Mouse (Mus musculus) midbrain, embryonic 12.5 days (tissue): Measurements from ENCODE around the gene Tyk2. TPM values are rescaled to one million over a fixed set of nuclear protein-coding genes. Genes with fewer than 3 reads are reported as not detected.

Experiments
- ATAC-seq: fragments of 200-750 bp; cut with Nextera tagmentation; 2 replicates; pipeline ENCODE4 v1.8.0; 2017; ENCODE audit warnings: low read depth, moderate TSS enrichment, moderate library complexity; ENCODE audit not compliant: low FRiP score
- H3K27ac ChIP-seq: fragments of 300-500 bp; sonication (generic); replicated peaks from 2 replicates; pipeline ENCODE4 v1.5.1; 2016; ENCODE audit warnings: mild to moderate bottlenecking
- H3K27me3 ChIP-seq: fragments of 300-500 bp; sonication (generic); 2 replicates; pipeline ENCODE4 v1.6.1; 2016; ENCODE audit warnings: mild to moderate bottlenecking
- H3K36me3 ChIP-seq: fragments of 300-500 bp; sonication (generic); 2 replicates; pipeline ENCODE4 v1.6.1; 2016
- H3K4me1 ChIP-seq: fragments of 300-500 bp; sonication (generic); 2 replicates; pipeline ENCODE4 v1.6.1; 2016
- H3K4me2 ChIP-seq: fragments of 300-500 bp; sonication (generic); replicated peaks from 2 replicates; pipeline ENCODE4 v1.6.1; 2016; ENCODE audit warnings: mild to moderate bottlenecking, moderate library complexity
- H3K4me3 ChIP-seq: fragments of 300-500 bp; sonication (generic); 2 replicates; pipeline ENCODE4 v1.5.1; 2016; ENCODE audit warnings: mild to moderate bottlenecking
- H3K9ac ChIP-seq: fragments of 300-500 bp; sonication (generic); replicated peaks from 2 replicates; pipeline ENCODE4 v1.6.1; 2016; ENCODE audit warnings: mild to moderate bottlenecking, moderate library complexity
- H3K9me3 ChIP-seq: fragments of 300-500 bp; sonication (generic); 2 replicates; pipeline ENCODE4 v1.6.1; 2016; ENCODE audit warnings: mild to moderate bottlenecking
- WGBS: fragments of 180-500 bp; shearing (Covaris S2); methylation state at CpG from one replicate; pipeline ENCODE4 v1.1.7; 2016; 5-methylcytosine and 5-hydroxymethylcytosine counted together
- polyA plus RNA-seq: library from polyadenylated mRNA; unstranded; fragments of >200 nt; fragmentation: Nextera tagmentation; extraction: Ambion mirVana; gene quantifications from 2 replicates; pipeline ENCODE4 v1.2.1, GENCODE M21; 2016

Gene Tyk2
- polyA plus RNA-seq, 1 experiment from 2014 or later, result 12.8 TPM

GRCm38 (mm10) chr9:21125502-21126258 is 5.4 kb downstream of the Tyk2 start:
- no peak overlapping the region for H3K9ac ChIP-seq
- H3K27ac ChIP-seq, result no peak overlapping the region
- H3K4me2 ChIP-seq, result no peak overlapping the region
- peaks cover 6% of the 10 kb centered on the region for H3K4me1 ChIP-seq
- H3K9me3 ChIP-seq, result no peaks in the 10 kb centered on the region
- H3K27me3 ChIP-seq, result no peaks in the 10 kb centered on the region
- H3K36me3 ChIP-seq, result peaks cover 21% of the 10 kb centered on the region
- no peak for ATAC-seq
- H3K4me3 ChIP-seq, result no peak overlapping the region
- 92% methylated on average over 9 of the region's 9 CpGs for WGBS

GRCm38 (mm10) chr9:21124837-21125236 is 6.2 kb downstream of the Tyk2 start:
- Histone ChIP-seq H3K4me2 (no peak overlapping the region), H3K4me3 (no peak overlapping the region), H3K9me3 (no peaks in the 10 kb centered on the region), H3K9ac (no peak overlapping the region), H3K27ac (no peak overlapping the region), H3K27me3 (no peaks in the 10 kb centered on the region), H3K36me3 (peaks cover 29% of the 10 kb centered on the region), H3K4me1 (no peaks in the 10 kb centered on the region)
- ATAC-seq, result no peak
- 82% methylated on average over 5 of the region's 5 CpGs for WGBS

GRCm38 (mm10) chr9:21121483-21121882 is 9.6 kb downstream of the Tyk2 start:
- no peak overlapping the region for H3K4me2 ChIP-seq
- no peaks in the 10 kb centered on the region for H3K27me3 ChIP-seq
- H3K4me1 ChIP-seq, result no peaks in the 10 kb centered on the region
- no peak for ATAC-seq
- no peaks in the 10 kb centered on the region for H3K9me3 ChIP-seq
- H3K36me3 ChIP-seq, result peaks cover 26% of the 10 kb centered on the region
- H3K9ac ChIP-seq, result no peak overlapping the region
- WGBS, result 91% methylated on average over 16 of the region's 16 CpGs
- no peak overlapping the region for H3K27ac ChIP-seq
- H3K4me3 ChIP-seq, result no peak overlapping the region

- Histone ChIP-seq H3K4me2 (no peak overlapping the region), H3K27ac (no peak overlapping the region), H3K4me3 (no peak overlapping the region), H3K9me3 (no peaks in the 10 kb centered on the region), H3K27me3 (no peaks in the 10 kb centered on the region), H3K36me3 (peaks cover 20% of the 10 kb centered on the region), H3K9ac (no peak overlapping the region), H3K4me1 (no peaks in the 10 kb centered on the region)
- 81% methylated on average over 6 of the region's 6 CpGs for WGBS
- ATAC-seq, result no peak
These were observed 14.0 kb downstream of the Tyk2 start for GRCm38 (mm10) chr9:21117073-21117472.

GRCm38 (mm10) chr9:21115105-21115504 is 15.9 kb downstream of the Tyk2 start:
- Histone ChIP-seq H3K36me3 (0 out of 2 replicates have a peak, but pooled peaks cover 4% of the 10 kb centered on the region), H3K4me3 (no peak overlapping the region), H3K27ac (no peak overlapping the region), H3K9ac (no peak overlapping the region), H3K4me2 (no peak overlapping the region), H3K27me3 (no peaks in the 10 kb centered on the region), H3K4me1 (no peaks in the 10 kb centered on the region), H3K9me3 (no peaks in the 10 kb centered on the region)
- WGBS, result 95% methylated on average over 8 of the region's 8 CpGs
- no peak for ATAC-seq

DNA sequence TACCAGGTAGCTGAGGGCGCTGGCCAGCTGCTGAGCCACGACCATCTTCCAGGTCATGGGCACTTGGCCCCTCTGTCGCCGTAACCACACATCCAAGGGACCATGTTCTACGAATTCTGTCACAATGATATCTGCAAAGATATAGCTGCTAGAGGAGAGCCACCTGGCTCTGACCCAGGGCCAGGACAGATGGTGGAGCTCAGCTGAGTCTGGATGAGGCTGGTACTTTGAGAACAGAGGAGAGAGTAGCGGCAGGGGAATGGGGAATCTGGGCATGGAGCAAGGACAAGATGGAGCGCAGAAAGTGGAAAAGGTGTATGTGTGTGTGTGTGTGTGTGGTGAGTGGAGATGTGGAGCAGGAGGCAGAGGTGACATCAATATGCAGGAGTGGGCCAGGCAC is 16.9 kb downstream of the Tyk2 start:
- 87% methylated on average over 7 of the region's 7 CpGs for WGBS
- Histone ChIP-seq H3K36me3 (no peaks in the 10 kb centered on the region), H3K4me2 (no peak overlapping the region), H3K4me3 (no peak overlapping the region), H3K27me3 (no peaks in the 10 kb centered on the region), H3K9me3 (no peaks in the 10 kb centered on the region), H3K9ac (no peak overlapping the region), H3K27ac (no peak overlapping the region), H3K4me1 (no peaks in the 10 kb centered on the region)
- ATAC-seq, result no peak

DNA sequence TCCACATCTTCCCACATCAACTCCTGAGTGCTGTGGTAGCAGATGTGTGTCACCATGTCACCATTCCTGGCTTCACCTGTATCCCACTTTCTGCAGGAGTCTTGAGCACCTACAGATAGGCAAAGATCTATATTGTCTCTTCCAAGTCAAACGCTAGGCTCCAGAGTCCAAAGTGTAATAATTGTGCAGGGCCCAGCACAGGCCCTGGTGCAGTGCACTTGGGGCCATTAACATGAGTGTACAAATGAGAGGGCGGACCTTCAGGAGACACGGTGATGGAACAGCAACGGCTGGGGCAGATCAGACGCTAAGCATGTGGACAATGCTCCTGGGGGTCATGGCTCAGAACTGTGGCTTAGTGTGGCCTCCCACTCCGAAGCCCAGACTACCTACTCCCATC is 17.3 kb downstream of the Tyk2 start:
- Histone ChIP-seq H3K27me3 (no peaks in the 10 kb centered on the region), H3K4me1 (no peaks in the 10 kb centered on the region), H3K9ac (no peak overlapping the region), H3K9me3 (no peaks in the 10 kb centered on the region), H3K4me3 (no peak overlapping the region), H3K36me3 (no peaks in the 10 kb centered on the region), H3K27ac (no peak overlapping the region), H3K4me2 (no peak overlapping the region)
- WGBS, result 90% methylated on average over 6 of the region's 6 CpGs
- no peak for ATAC-seq

DNA sequence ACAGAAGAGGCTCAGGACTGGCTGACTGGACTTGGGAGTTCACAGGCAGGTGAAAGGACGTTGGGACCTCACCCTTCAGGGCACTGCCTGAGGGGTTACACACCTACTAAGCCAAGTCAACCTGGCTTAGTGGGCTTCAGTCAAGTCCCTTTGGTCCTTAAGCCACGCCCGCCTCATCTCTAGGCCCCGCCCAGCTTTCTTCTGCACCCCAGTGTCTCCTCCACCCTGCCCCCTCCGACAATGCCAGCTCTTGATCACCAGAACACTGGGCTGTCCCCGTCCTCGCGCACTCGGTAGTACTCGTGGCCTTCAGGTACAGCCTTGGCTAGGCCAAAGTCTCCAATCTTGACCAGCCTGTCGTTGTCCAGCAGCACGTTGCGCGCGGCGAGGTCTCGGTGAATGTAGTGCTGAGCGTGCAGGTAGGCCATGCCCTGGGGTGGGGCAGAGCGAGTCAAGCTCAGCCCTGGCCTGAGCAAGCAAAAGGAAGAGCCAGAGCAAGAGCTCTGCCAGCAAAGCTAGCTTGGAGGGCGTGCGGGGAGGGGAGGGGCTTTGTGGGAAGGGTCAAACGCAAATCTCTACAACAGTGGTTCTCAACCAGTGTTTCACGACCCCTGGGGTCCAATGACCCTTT is 23.3 kb downstream of the Tyk2 start:
- no peak for ATAC-seq
- 46% methylated on average over 23 of the region's 23 CpGs for WGBS
- Histone ChIP-seq H3K9ac (no peak overlapping the region), H3K4me1 (no peaks in the 10 kb centered on the region), H3K27me3 (no peaks in the 10 kb centered on the region), H3K4me2 (no peak overlapping the region), H3K36me3 (no peaks in the 10 kb centered on the region), H3K27ac (no peak overlapping the region), H3K4me3 (no peak overlapping the region), H3K9me3 (no peaks in the 10 kb centered on the region)

- Histone ChIP-seq H3K27ac (no peak overlapping the region), H3K9me3 (no peaks in the 10 kb centered on the region), H3K4me1 (no peaks in the 10 kb centered on the region), H3K9ac (no peak overlapping the region), H3K36me3 (no peaks in the 10 kb centered on the region), H3K4me2 (no peak overlapping the region), H3K27me3 (no peaks in the 10 kb centered on the region), H3K4me3 (no peak overlapping the region)
- 86% methylated on average over 5 of the region's 5 CpGs for WGBS
- ATAC-seq, result no peak
These were observed 25.1 kb downstream of the Tyk2 start for GRCm38 (mm10) chr9:21105760-21106564.

- Histone ChIP-seq H3K27ac (no peak overlapping the region), H3K9ac (no peak overlapping the region), H3K4me3 (no peak overlapping the region), H3K36me3 (no peaks in the 10 kb centered on the region), H3K9me3 (no peaks in the 10 kb centered on the region), H3K4me1 (peaks cover 4% of the 10 kb centered on the region; the same call in 1 of the 2 replicates), H3K27me3 (no peaks in the 10 kb centered on the region), H3K4me2 (no peak overlapping the region)
- ATAC-seq, result no peak
- 90% methylated on average over 6 of the region's 6 CpGs for WGBS
These were observed 26.2 kb downstream of the Tyk2 start for GRCm38 (mm10) chr9:21104814-21105213.

DNA sequence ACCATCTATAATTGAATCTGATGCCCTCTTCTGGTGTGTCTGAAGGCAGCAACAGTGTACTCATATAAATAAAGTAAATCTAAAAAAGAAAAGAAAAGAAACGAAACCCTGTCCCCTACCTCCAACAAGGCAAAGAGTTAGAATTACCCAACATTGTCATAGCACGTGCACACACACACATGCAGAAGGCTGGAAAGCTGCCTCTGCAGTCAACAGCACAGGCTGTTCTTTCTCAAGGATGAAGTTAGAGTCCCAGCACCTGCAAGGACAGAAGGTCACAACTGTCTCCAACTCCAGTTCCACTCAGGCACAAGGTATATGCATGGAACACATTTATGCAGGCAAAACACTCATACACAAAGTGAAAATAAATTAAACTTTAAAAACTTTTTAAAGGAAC is 29.0 kb downstream of the Tyk2 start:
- Histone ChIP-seq H3K4me1 (peaks cover 4% of the 10 kb centered on the region; the same call in 1 of the 2 replicates), H3K9me3 (no peaks in the 10 kb centered on the region), H3K9ac (no peak overlapping the region), H3K36me3 (no peaks in the 10 kb centered on the region), H3K27me3 (no peaks in the 10 kb centered on the region), H3K27ac (no peak overlapping the region), H3K4me2 (no peak overlapping the region), H3K4me3 (no peak overlapping the region)
- ATAC-seq, result no peak
- WGBS, result 87% methylated on average over 2 of the region's 2 CpGs
